Mouse (Mus musculus): ENCODE results near the gene Hmgb2. TPM values are rescaled to one million over a fixed set of nuclear protein-coding genes. Genes with fewer than 3 reads are reported as not detected.

Hmgb2 gene
- polyA plus RNA-seq, 1 experiment from 2014 or later: 60.7 TPM

DNA sequence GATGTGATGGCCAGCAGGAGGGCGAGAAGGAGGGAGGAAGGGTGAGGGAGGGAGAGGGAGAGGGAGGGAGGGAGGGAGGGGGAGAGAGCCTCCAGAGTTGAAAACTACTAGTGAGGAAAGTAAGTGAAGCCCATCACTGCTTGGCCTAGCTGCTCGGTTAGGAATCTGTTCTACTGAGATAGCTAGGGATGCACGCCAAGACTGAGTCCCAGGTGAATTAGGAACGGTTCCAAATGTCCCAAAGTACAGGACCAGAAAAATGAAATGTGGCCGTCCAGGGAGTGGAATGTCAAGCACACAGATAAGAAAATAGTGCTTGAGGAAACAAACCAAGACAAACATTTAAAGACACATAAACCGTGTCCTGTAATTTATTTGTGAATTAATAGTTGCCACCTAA, 53.3 kb downstream of the Hmgb2 start:
- Histone ChIP-seq H3K9me3 (ENCODE audit: control insufficient read depth, low read length) (no peaks in the 10 kb centered on the region), H3K36me3 (replicated peaks; ENCODE audit: control insufficient read depth, insufficient read depth) (no peaks in the 10 kb centered on the region), H3K27ac (no peak overlapping the region), H3K4me2 (replicated peaks) (no peak overlapping the region), H3K9ac (no peak overlapping the region), H3K27me3 (ENCODE audit: control insufficient read depth, insufficient read depth, low read length) (no peaks in the 10 kb centered on the region), H3K4me1 (replicated peaks; ENCODE audit: control insufficient read depth, insufficient read depth, low read length) (peaks cover 16% of the 10 kb centered on the region), H3K4me3 (replicated peaks; ENCODE audit: low read length) (no peak overlapping the region)
- ATAC-seq (ENCODE audit: low FRiP score) (no peak), DNase-seq (ENCODE audit: low spot score) (no peak)
- WGBS: 79% methylated on average over 6 of the region's 6 CpGs

Other genes starting within 250 kb of the Hmgb2 start
- gene Hand2, start 190.9 kb upstream of the Hmgb2 start, polyA plus RNA-seq (2014; fragmentation: Nextera tagmentation; extraction: Ambion mirVana): not detected in 2 replicates
- gene Scrg1, start 56.0 kb upstream of the Hmgb2 start, polyA plus RNA-seq (2014; fragmentation: Nextera tagmentation; extraction: Ambion mirVana): 8.9 and 10.2 TPM in 2 replicates
- gene Sap30, start 24.0 kb upstream of the Hmgb2 start, polyA plus RNA-seq (2014; fragmentation: Nextera tagmentation; extraction: Ambion mirVana): 29.9 and 35.4 TPM in 2 replicates
- gene Galnt7, start 141.1 kb downstream of the Hmgb2 start, polyA plus RNA-seq (2014; fragmentation: Nextera tagmentation; extraction: Ambion mirVana): 14.0 and 14.6 TPM in 2 replicates

Measured in hindbrain, embryonic 14.5 days (tissue).